Mouse (Mus musculus): ENCODE results near the gene Mex3a. TPM values are rescaled to one million over a fixed set of nuclear protein-coding genes. Genes with fewer than 3 reads are reported as not detected.

The Mex3a gene
- total RNA-seq, 2 experiments from 2014 or later, result 1.7 to 3.9 TPM

GRCm38 (mm10) chr3:88505081-88505480 lies 27.1 kb upstream of the Mex3a start:
- no peak for ATAC-seq (replicated peaks; ENCODE audit: poor library complexity)

GRCm38 (mm10) chr3:88505765-88506164 lies 26.4 kb upstream of the Mex3a start:
- no peak for ATAC-seq (replicated peaks; ENCODE audit: poor library complexity)

GRCm38 (mm10) chr3:88509250-88509649 lies 22.9 kb upstream of the Mex3a start:
- no peak for ATAC-seq (replicated peaks; ENCODE audit: poor library complexity)

- ATAC-seq (replicated peaks; ENCODE audit: poor library complexity), result peak; percentile 90
These were observed 22.3 kb upstream of the Mex3a start, which contains the start of gene Lmna for GRCm38 (mm10) chr3:88509692-88510420. Gene Lmna, minus strand, starts transcription at chr3:88509956.

GRCm38 (mm10) chr3:88510421-88511289 lies 21.5 kb upstream of the Mex3a start:
- ATAC-seq (replicated peaks; ENCODE audit: poor library complexity), result no peak

GRCm38 (mm10) chr3:88511559-88511958 lies 20.6 kb upstream of the Mex3a start:
- no peak for ATAC-seq (replicated peaks; ENCODE audit: poor library complexity)

- ATAC-seq (replicated peaks; ENCODE audit: poor library complexity), result no peak
These were observed 19.9 kb upstream of the Mex3a start for GRCm38 (mm10) chr3:88512141-88512895.

- ATAC-seq (replicated peaks; ENCODE audit: poor library complexity), result no peak
These were observed 19.2 kb upstream of the Mex3a start for GRCm38 (mm10) chr3:88512896-88513545.

- no peak for ATAC-seq (replicated peaks; ENCODE audit: poor library complexity)
These were observed 18.6 kb upstream of the Mex3a start for GRCm38 (mm10) chr3:88513546-88514115.

- ATAC-seq (replicated peaks; ENCODE audit: poor library complexity), result no peak
These were observed 17.7 kb upstream of the Mex3a start for GRCm38 (mm10) chr3:88514231-88515094.

- no peak for ATAC-seq (replicated peaks; ENCODE audit: poor library complexity)
These were observed 17.2 kb upstream of the Mex3a start for GRCm38 (mm10) chr3:88515095-88515386.

GRCm38 (mm10) chr3:88516407-88516806 lies 15.8 kb upstream of the Mex3a start:
- no peak for ATAC-seq (replicated peaks; ENCODE audit: poor library complexity)

- no peak for ATAC-seq (replicated peaks; ENCODE audit: poor library complexity)
These were observed 13.8 kb upstream of the Mex3a start for GRCm38 (mm10) chr3:88518411-88518810.

- ATAC-seq (replicated peaks; ENCODE audit: poor library complexity), result no peak
These were observed 12.1 kb upstream of the Mex3a start for GRCm38 (mm10) chr3:88520078-88520477.

GRCm38 (mm10) chr3:88521156-88521555 lies 11.0 kb upstream of the Mex3a start:
- ATAC-seq (replicated peaks; ENCODE audit: poor library complexity), result no peak

GRCm38 (mm10) chr3:88521803-88522331 lies 10.3 kb upstream of the Mex3a start:
- ATAC-seq (replicated peaks; ENCODE audit: poor library complexity), result peak; percentile 76

- no peak for ATAC-seq (replicated peaks; ENCODE audit: poor library complexity)
These were observed 9.2 kb upstream of the Mex3a start for GRCm38 (mm10) chr3:88523027-88523426.

GRCm38 (mm10) chr3:88525021-88525420 lies 7.2 kb upstream of the Mex3a start:
- no peak for ATAC-seq (replicated peaks; ENCODE audit: poor library complexity)

Measured in megakaryocyte progenitor cell, adult 5-6 weeks (primary cell).